Mouse (Mus musculus) erythroblast, adult 5-6 weeks (primary cell): ENCODE results near the gene Otud3. TPM values are rescaled to one million over a fixed set of nuclear protein-coding genes. Genes with fewer than 3 reads are reported as not detected.

Source experiments
- ATAC-seq: replicated peaks from 2 replicates; pipeline ENCODE4 v1.8.0; 2016; ENCODE audit warnings: moderate number of reproducible peaks, mild to moderate bottlenecking, moderate TSS enrichment, inconsistent platforms; ENCODE audit not compliant: poor library complexity, low FRiP score, severe bottlenecking
- total RNA-seq, 2 experiments: library from RNA; stranded (forward) in 1 of 2; stranded (reverse) in 1 of 2; fragments of 150-400 nt in 1 of 2; fragments of 200-764, 138-1000 nt in 1 of 2; gene quantifications; 2 replicates each; pipeline versions ENCODE4 v1.2.3 to v1.2.4; 2015 to 2017; ENCODE audit warnings: low replicate concordance in 2 of 2

Otud3 gene
- total RNA-seq (2015; ENCODE audit: low replicate concordance), result 1.5 and 2.1 TPM in 2 replicates
- 0.26 and 3.8 TPM in 2 replicates for total RNA-seq (2017; ENCODE audit: low replicate concordance)

DNA sequence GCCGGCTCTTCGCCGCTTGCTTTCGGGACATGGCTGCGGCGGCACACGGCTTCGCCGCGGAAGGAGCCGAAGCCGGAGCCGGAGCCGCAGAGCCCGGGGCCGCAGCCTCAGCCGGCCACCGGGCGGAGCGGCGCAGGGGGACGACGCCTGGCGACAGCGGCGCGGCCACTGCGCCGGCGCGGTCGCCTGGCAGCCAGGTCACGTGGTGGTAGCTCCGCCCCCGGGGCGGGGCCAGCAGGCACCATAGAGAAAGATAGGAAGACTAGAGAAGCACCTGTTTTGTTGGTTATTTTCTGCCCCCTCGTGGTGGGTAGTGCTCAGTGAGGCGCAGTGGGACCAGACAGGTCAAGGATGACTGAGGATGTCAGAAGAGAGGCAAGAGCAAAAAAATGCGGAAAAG lies at the start of gene Otud3:
Otud3 (minus strand) TSS at position 149 of the 400 bp plus-strand sequence.
- peak; percentile 87 for ATAC-seq

DNA sequence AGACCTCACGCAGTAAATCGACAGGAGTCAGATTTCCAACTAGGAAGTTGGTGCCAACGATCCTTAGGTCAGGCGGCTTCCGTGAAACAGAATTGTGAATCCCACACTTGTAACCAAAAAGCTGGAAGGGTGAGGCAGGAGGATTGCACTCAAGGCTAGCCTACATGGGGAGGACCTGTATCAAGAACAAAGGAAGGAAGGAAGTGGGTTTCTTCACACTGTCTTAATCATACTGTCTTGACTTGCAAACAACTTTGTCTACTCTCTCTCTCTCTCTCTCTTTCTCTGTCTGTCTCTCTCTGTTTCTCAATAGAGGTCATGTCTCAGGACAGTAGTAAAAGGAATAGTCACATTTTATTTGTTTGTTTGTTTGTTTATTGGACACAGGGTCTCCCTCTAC lies 49.0 kb upstream of the Otud3 start:
- ATAC-seq, result no peak

DNA sequence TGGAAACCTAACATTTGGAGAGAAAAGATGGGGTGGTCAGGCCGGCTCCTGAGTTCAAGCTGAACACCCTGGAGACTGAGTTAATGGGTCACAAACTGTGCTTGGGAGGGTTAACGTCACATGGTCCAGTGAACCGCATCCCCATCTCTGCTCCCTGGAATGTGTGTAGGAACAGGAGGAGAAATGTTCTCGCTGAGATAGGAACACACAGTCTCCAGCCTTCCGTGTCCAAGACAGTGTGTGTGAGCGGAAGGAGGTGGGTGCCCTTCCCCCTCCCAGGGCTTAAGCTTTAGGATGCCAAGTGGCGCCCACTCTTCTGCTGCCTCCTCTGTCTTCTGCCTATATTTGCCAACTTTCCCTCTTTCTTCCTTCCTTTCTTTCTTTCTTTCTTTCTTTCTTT lies 46.2 kb upstream of the Otud3 start:
- no peak for ATAC-seq

DNA sequence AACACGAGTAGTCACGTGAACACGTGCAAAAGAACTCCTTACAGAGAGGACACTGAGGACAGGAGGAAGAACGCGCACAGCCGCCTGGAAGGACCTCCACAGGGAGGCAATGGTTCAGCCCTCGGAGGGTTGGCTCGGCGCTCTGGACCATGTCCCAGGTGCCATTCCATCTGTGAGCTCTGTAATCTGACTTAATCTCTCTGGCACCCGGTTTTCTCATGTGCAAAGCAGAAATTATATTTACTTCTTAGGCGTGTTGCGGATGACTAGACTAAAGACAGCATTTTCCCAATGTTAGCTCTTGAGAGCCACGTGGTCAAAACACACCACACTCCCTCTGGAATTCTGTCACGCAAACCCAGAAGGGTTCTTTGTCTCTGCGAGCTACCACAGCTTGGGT lies 45.4 kb upstream of the Otud3 start:
- ATAC-seq, result no peak

DNA sequence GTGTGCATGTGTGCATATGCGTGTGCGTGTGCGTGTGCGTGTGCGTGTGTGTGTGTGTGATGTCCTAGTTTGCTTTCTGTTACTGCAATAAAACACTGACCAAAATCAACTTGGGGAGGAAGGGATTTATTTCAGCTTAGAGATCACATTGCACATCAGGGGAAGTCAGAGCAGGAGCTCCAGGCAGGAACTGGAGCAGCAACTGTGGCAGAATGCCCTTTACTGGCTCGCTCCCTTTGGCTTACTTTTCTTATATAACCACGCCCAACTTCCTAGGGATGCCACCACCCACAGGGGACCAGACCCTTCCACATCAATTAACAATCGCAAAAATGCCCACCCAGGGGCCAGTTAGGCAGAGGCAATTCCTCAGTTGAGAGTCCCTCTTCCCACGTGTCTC lies 44.9 kb upstream of the Otud3 start:
- ATAC-seq, result no peak

DNA sequence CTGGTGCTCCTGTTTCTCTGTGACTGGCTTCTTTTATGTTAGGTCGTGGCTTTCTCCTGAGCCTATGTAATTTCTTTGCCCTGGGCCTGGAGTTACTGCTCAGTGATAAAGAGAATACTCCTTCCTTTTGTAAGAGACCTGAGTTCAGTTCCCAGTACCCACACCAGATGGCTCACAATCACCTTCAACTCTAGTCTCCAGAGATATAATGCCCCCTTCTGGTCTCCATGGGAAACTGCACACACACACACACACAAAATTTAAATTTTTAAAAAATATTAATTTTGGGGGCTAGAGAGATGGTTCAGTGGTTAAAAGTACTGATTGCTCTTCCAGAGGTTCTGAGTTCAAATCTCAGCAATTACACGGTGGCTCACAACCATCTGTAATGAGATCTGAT lies 34.5 kb upstream of the Otud3 start:
- ATAC-seq, result no peak

DNA sequence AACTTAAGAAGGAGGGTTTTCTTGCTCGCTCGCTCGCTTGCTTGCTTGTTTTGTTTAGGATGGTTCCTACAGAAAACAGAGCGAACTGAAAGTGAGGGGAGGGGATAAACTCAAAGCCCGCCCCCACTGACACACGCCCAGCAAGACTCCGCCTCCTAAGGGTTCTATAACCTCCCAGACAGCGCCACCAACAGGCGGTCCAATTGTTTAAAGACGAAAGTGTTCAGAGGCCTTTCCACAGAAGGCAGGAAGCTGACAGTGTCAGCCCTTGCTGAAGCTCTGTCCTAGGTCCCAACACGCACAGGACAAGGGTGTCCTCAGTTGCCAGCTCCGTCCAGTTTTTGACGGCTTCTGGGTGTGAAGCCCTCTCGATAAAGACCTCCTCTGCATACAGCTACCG lies 30.0 kb upstream of the Otud3 start:
- peak; percentile 69 for ATAC-seq

DNA sequence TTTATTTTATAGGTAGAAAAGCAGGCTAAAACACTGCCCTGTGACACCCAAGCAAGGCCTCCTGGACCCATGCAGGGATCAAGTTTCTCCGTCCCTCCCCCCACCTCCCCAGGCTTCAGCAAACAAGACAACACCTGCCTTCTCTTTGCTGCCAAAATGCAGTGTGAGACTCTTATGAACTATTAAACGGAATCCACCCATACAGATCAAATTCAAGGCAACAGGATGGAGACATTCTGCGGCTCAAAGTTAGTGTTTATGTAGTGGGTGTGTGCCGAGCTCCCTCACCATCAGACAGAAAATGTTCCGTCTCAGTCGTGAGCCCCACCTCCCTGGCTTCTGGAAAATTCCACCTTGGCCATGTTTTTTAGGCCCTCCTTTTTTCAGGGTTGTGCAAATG lies 28.2 kb upstream of the Otud3 start:
- ATAC-seq, result no peak

DNA sequence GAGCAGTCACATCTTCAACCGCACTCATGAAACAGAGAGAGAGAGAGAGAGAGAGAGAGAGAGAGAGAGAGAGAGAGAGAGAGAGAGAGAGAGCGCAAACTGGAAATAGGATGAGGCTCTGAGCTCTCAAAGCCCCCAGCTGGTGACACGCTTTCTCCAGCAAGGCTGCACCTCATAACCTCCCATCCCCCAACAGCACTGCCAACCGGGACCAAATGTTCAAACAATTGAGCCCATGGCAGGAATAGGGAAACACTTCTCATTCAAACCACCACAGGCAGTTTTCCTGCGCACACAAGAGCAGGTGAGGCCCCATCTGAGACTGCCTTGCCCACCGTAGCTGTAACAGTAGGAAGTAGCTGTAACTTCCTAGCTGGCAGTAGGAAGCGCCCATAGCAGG lies 27.7 kb upstream of the Otud3 start:
- ATAC-seq, result no peak

DNA sequence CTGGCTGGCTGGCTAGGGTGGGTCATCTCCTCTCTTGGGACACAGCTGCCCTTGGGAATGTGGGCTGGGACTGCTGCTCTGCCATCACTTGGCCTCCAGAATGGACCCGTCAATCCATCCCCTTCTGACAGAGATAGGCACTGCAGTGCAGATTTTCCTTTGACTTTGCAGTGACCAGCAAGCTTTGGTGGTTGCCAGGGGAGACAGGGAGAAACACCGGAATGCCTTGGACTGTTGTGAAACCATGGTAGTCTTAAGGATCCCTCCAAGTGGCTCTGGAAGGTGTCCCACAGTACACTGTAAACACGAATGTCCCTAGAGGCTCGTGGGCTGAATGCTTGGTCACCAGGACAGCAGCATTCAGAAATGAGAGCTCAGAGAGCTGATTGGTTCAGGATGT lies 25.7 kb upstream of the Otud3 start:
- no peak for ATAC-seq

DNA sequence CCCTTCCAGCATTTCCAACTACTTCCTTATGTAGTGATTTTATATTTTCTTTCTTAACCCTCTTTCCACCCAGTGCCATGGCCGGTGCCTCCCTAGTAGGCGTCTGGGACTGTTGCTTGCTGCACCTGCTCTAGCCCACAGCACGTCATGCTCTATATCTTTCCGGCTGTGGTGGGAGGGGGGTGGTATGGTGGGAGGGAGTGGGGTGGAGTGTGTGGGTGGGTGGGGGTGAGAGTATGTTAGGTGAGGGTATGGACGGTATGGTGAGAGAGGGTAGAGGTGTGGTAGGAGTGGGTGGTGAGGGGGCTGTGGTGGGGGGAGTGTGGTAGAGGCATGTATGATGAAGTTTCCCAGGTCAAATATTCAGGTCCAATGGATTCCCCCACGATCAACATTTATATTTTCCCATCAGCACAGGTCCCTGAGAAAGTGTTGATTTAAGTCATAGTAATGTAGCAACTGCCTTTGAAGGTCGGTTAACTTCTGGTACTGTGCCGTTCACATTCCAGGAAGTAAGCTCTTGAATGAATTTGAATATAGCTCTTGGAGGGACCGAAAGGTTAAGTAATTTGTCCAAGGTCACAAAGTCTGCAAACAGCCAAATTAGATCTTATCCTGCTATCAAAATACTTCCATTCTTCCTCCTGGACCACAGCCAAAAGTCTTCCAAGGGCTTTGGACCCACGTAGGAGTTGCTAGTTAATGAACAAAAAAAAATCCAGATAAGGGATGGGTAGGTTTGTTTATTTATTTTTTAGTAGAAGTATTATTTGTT lies 24.9 kb upstream of the Otud3 start:
- no peak for ATAC-seq

DNA sequence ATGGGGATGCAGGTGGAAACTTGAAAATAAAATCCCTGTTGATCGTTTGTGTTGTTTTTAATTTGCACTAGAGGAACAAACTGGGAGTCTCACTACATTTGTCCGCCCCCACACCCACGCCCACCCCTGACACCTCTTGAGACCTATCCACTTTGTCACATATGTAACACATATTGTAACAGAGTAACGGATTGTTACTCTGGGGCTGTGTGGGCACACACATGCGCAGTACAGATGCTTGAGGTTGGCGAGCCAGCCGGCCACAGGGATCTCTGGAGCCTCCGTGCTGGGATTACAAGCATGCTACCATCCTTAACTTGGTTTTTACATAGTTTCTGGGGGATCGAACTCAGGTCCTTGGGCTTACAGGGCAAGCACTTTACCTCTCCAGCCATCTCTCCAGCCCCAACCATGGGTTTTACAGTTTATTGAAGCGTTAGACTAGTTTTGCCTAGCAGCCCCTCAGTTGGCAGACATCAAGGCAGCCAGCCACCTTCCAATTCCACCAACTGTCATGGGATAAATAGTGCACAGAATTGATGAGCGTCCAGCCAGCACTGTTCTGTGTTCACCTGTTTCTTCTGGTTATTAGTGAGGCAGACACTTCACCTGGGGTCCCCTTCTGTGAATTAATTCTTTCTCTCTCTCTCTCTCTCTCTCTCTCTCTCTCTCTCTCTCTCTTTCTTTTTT lies 20.9 kb upstream of the Otud3 start:
- no peak for ATAC-seq

DNA sequence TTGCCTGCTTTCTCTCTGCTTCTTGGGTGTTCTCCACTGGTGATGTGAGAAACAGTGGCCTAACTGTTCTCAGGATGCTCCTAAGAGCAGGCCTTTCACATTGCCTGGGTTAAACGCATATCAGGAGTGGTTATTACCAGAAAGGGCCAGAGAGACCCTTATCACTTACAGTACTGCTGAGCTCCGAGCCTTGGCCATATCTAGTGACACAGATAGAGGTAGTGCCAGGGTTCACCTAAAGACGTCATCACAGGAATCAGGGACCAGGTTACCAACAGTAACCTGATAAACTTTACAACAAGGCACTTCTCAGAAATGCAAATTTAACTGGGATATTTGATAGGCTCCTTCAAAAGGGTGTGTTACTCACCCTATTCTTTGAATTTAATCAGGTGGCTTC lies 20.1 kb upstream of the Otud3 start:
- no peak for ATAC-seq

DNA sequence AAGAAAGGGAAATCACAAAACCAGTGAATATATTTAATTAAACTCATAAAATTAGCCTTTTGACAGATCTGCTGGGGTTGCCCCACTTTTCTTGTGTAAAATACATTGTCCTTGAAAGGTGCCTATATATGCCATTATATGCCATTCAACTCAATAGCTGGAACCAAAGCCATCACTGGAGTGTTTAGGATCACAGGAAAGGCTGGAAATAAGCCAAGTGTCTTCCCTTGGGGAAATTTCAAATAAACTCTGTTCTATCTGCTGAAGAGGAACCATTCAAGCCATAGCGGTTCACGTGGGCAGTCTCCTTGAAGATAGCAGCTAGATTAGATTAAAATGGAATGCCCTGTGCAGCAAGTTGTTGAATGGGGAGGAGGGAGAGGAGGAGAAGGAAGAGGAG lies 11.8 kb upstream of the Otud3 start:
- ATAC-seq, result no peak

DNA sequence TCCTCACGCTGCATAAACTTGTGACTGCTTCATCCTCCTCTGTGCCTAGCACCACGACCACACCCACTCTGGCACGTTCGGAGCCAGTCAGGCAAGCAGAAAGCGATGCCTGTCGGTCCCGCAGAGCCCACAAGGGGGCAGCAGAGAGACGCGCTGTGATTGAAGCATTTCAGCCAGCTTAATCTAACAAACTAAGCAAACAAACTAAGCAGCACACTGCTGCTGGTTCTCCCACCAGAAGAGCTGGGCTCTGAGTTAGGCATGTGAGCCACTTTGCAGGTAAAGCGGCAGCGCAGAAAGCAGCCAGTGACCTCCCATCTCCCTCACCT lies 8.3 kb upstream of the Otud3 start:
- ATAC-seq, result peak; percentile 93

DNA sequence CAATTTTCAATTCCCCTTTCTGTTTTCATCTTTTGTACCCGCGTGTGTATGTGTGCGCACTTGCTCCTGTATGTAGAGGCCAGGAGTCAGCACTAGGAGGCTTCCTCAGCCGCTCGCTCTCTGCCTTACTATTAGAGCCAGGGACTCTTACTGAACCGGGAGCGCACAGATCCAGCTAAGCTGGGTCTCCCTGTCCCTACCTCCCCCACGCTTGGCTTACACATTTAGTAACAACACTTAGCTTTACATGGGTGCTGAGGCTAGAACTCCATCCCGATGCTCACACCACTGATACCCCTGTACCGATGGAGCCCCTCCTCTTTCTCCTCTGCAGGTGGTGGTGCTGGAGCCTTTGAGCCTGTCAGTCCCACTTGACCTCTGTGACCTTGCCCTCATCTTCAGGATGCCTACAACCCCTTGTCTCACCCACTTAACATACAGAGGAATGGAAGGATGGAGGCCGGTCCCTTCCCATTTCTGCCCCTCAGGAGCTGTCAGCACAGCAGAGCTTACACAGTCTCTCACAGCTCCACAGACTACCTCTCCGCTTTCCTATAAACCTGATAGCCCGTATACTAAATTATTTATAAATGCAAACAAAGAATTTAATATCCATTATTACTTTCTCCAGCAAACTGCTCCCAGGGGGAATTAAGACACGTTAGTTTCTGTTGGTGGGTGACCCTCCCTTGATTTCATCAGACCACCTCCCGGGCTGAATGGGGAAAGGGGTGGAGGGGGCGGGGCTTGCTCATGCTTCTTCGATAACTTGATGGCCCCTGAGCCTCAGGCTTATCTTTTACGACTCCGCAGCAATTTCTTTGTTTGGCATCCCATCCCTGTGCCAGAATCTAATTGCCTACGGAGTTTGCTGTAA lies 7.7 kb upstream of the Otud3 start:
- no peak for ATAC-seq

DNA sequence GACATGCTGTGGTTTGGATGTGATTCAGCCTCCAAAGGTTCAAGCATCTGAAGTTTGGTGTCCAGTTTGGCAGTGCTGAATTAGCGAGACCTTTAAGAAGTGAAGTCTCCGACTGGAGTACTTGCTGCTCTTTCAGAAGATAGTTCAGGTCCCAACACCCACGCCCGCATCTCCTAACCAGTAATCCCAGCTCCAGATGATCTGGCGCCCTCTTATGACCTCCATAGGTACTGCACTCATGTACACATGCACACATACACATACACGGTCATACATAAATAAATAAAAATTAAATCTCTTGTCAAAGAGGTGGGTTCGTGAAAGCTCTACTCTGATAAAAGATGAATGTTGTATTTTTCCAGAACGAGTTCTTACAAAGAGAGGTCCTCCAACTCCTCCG lies 3.5 kb upstream of the Otud3 start:
- ATAC-seq, result no peak

DNA sequence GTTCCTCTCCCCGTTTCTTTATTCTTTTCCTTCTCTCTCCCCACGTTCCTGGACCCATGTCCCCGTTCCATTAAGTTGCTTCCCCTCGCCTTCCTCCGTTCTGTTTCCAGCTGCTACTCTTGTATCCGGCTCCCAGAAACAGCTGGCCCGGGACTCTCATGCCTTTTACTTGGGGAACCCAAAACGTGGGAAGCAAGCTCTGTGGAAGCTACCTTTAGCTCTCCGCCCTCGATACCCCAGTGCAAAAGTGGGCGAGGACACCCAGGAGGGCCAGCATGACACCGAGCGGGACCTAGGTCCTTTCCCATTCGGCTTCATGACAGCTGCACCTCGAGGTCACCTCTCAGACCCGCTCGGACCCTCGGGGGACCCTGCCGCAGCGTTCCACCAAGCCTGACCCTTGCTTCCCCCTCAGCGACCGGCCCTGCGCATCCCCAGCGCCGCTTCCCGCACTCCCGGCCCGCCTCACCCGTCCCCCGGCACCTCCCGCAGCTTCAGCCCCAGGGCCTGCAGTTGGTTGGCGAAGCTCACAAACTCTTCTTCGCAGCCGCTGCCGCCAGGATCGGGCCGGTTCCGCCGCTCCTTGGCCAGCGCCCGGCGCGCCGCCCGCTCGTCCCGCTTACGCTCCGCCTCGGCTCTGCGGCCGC lies 481 bp downstream of the Otud3 start:
- 0 out of 2 replicates have a peak, but pooled peaks have one; percentile 4 for ATAC-seq

DNA sequence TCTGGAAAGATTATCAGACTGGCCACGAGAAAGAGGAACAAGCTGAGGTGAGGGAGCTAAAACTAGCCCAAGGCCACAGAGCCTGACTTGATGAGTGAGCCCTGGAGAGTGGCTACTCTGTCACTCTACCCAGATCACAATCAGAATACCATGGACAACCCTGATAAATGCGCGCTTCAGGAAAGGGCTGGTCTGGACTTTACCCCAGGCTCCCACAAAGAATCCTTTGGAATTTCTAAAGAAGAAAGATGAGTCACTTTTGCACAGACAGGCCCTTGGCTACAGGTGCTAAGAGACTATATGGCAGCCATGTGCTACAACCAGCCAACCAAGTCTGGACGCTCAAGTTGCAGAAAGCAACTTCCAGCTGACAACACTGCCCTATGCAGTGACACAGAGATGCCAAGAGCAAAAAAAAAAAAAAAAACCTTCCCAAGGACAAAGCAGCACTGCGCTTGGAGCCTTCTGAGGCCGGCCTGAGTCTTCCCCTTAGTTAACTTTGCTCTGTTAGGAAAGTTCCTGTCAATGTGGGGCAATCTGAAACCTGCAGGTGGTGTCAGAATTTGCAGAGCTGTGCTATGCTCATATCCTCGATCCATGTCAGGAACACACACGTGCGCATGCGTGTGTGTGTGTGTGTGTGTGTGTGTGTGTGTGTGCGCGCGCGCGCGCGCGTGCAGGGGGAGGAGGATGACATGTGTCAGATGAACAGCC lies 8.0 kb downstream of the Otud3 start:
- no peak for ATAC-seq

DNA sequence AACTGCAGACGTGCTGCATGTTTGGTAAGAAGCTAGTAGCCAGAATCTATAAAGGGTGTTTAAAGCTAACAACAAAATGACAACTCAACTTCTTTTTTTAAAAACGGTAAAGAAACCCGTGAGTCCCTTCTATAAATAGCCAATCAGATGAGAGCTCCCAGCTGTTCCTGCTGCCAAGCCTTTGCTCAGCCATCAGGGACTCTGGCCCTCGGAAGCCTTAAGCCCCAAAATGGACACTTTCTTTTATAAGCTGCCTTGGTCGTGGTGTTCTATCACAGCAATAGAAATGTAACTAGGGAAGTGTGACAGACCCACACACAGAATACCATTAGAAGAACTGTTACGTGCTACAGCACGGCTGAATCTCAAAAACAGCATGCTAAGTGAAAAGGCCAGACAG lies 14.4 kb downstream of the Otud3 start:
- no peak for ATAC-seq
